Mouse (Mus musculus) left cerebral cortex, postnatal 25 days (tissue): ENCODE results near the gene Ugt1a9. TPM values are rescaled to one million over a fixed set of nuclear protein-coding genes. Genes with fewer than 3 reads are reported as not detected.
"Not testable (repeated sequence)": the region's sequence is repeated elsewhere in the genome, so short reads cannot be mapped to it uniquely, and the experiment has no call there.

Source experiments
- DNase-seq, 2 experiments: peaks; one replicate each; pipeline ENCODE4 v3.0.0; 2022; ENCODE audit warnings: low spot score in 2 of 2, mixed read lengths in 1 of 2
- intact Hi-C: fragments of 180-260 bp; cut with DNase I; formaldehyde crosslinking; loops from one replicate; pipeline ENCODE4 v1.15.1; 2025
- total RNA-seq, 2 experiments: library from RNA; stranded (reverse); gene quantifications; 2 replicates each; pipeline ENCODE4 v1.2.3; 2021

The Ugt1a9 gene
- not detected for total RNA-seq

- DNase-seq = no peak
- intact Hi-C loops = no loop called here
Measured at GRCm38 (mm10) chr1:88070495-88070894, at the start of gene Ugt1a9. TSS of gene Ugt1a9 (plus strand) at chr1:88070800.

GRCm38 (mm10) chr1:88025244-88025643 lies 45.4 kb upstream of the Ugt1a9 start:
- DNase-seq, intact Hi-C loops: not testable (repeated sequence)

GRCm38 (mm10) chr1:88043044-88043443 lies 27.6 kb upstream of the Ugt1a9 start:
- intact Hi-C loops, DNase-seq: not testable (repeated sequence)

GRCm38 (mm10) chr1:88044832-88045437 lies 25.7 kb upstream of the Ugt1a9 start:
- intact Hi-C loops, DNase-seq: not testable (repeated sequence)

GRCm38 (mm10) chr1:88047408-88047807 lies 23.2 kb upstream of the Ugt1a9 start:
- intact Hi-C loops, DNase-seq: not testable (repeated sequence)

GRCm38 (mm10) chr1:88055088-88055487 lies 15.5 kb upstream of the Ugt1a9 start, which contains the start of gene Ugt1a10:
TSS of gene Ugt1a10 (plus strand) at chr1:88055388.
- intact Hi-C loops = no loop called here
- no peak for DNase-seq

GRCm38 (mm10) chr1:88066472-88067102 lies 4.0 kb upstream of the Ugt1a9 start:
- DNase-seq, intact Hi-C loops: not testable (repeated sequence)

- intact Hi-C loops = no loop called here
- no peak for DNase-seq
Measured at GRCm38 (mm10) chr1:88070902-88071301, 302 bp downstream of the Ugt1a9 start.

GRCm38 (mm10) chr1:88074471-88074870 lies 3.9 kb downstream of the Ugt1a9 start:
- intact Hi-C loops = no loop called here
- no peak for DNase-seq

- intact Hi-C loops = no loop called here
- DNase-seq = no peak
Measured at GRCm38 (mm10) chr1:88077128-88077527, 6.5 kb downstream of the Ugt1a9 start.

- intact Hi-C loops = no loop called here
Measured at GRCm38 (mm10) chr1:88081670-88082069, 11.1 kb downstream of the Ugt1a9 start.

GRCm38 (mm10) chr1:88086125-88086524 lies 15.5 kb downstream of the Ugt1a9 start:
- DNase-seq = no peak
- intact Hi-C loops = no loop called here

More at GRCm38 (mm10) chr1:88081670-88082069, 11.1 kb downstream of the Ugt1a9 start:
- DNase-seq = no peak

GRCm38 (mm10) chr1:88087513-88087912 lies 16.9 kb downstream of the Ugt1a9 start, which contains the start of gene Ugt1a8:
TSS of gene Ugt1a8 (plus strand) at chr1:88087813.
- no peak for DNase-seq

GRCm38 (mm10) chr1:88092341-88092740 lies 21.7 kb downstream of the Ugt1a9 start:
- intact Hi-C loops = no loop called here
- no peak for DNase-seq

More at GRCm38 (mm10) chr1:88087513-88087912, 16.9 kb downstream of the Ugt1a9 start, which contains the start of gene Ugt1a8:
- intact Hi-C loops = no loop called here

- intact Hi-C loops = not testable (repeated sequence)
- peak in 1 of 2 experiments; percentile 1 for DNase-seq
Measured at GRCm38 (mm10) chr1:88094270-88094676, 23.7 kb downstream of the Ugt1a9 start.

- DNase-seq = peak in 1 of 2 experiments; percentile 2
- intact Hi-C loops = no loop called here
Measured at GRCm38 (mm10) chr1:88094941-88095492, 24.4 kb downstream of the Ugt1a9 start, which contains the start of gene Ugt1a7c. TSS of gene Ugt1a7c (plus strand) at chr1:88095062.

GRCm38 (mm10) chr1:88098546-88098945 lies 27.9 kb downstream of the Ugt1a9 start:
- intact Hi-C loops, DNase-seq: not testable (repeated sequence)

GRCm38 (mm10) chr1:88099691-88100090 lies 29.1 kb downstream of the Ugt1a9 start:
- intact Hi-C loops = not testable (repeated sequence)

GRCm38 (mm10) chr1:88103019-88103418 lies 32.4 kb downstream of the Ugt1a9 start, which contains the start of gene Ugt1a6b:
TSS of gene Ugt1a6b (plus strand) at chr1:88103252.
- intact Hi-C loops = not testable (repeated sequence)

More at GRCm38 (mm10) chr1:88099691-88100090, 29.1 kb downstream of the Ugt1a9 start:
- DNase-seq = not testable (repeated sequence)

More at GRCm38 (mm10) chr1:88103019-88103418, 32.4 kb downstream of the Ugt1a9 start, which contains the start of gene Ugt1a6b:
- DNase-seq = not testable (repeated sequence)
